ENCODE assay signal across 8 mouse cellular contexts in the genomic region with DNA sequence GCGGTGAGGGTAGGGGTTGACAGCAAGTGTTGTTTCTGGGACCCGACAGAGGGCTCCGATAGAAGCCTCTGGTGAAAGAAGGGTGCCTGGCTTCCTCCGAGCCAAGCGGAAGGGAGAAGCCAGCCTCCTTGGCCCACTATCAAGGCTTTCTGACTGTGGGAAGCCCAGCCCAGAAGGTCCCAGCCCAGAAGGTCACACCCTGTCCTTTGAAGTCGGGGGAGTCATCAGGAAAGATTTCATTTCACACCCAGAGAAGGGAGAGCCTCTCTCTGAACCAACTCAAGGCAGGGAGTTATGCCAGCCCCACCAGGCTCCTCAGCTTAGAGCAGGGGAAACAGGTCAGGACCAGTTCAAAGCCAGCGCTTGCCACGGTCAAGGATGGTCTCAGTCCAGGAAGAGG.
A peak's percentile ranks its signal among the peaks of the same experiment; 100 is the strongest.
DNase-seq lines count a peak whose midpoint lies in the region; ATAC-seq lines count a peak whose summit lies in the region.

No protein-coding gene starts in this region.

- H3K9me3 ChIP-seq in heart, embryonic 13.5 days = no peaks in the 10 kb centered on the region
- H3K9me3 ChIP-seq in lung, embryonic 16.5 days (ENCODE audit: control insufficient read depth, low read length) = no peaks in the 10 kb centered on the region
- no peaks in the 10 kb centered on the region for H3K9me3 ChIP-seq in liver, embryonic 11.5 days (ENCODE audit: control insufficient read depth, low read length)
- H3K9me3 ChIP-seq in forebrain, embryonic 11.5 days (ENCODE audit: control insufficient read depth, low read length) = no peaks in the 10 kb centered on the region

- no peak for ATAC-seq in heart, embryonic 13.5 days (ENCODE audit: extremely low read depth, insufficient number of reproducible peaks, low FRiP score, low TSS enrichment)
- ATAC-seq in lung, embryonic 16.5 days (ENCODE audit: low read depth) = peak; percentile 78
- no peak for ATAC-seq in liver, embryonic 11.5 days (replicated peaks; ENCODE audit: low FRiP score)
- no peak for ATAC-seq in forebrain, embryonic 11.5 days (replicated peaks; ENCODE audit: low FRiP score)

- H3K4me1 ChIP-seq in heart, embryonic 13.5 days = peaks cover 17% of the 10 kb centered on the region
- peaks cover 7% of the 10 kb centered on the region; the same call in 1 of the 2 replicates for H3K4me1 ChIP-seq in lung, embryonic 16.5 days (replicated peaks; ENCODE audit: control insufficient read depth, insufficient read depth, low read length)
- H3K4me1 ChIP-seq in liver, embryonic 11.5 days (replicated peaks; ENCODE audit: control insufficient read depth, insufficient read depth, low read length) = no peaks in the 10 kb centered on the region
- no peaks in the 10 kb centered on the region for H3K4me1 ChIP-seq in forebrain, embryonic 11.5 days (replicated peaks; ENCODE audit: control insufficient read depth, insufficient read depth, low read length)

- H3K36me3 ChIP-seq in heart, embryonic 13.5 days = no peaks in the 10 kb centered on the region
- H3K36me3 ChIP-seq in lung, embryonic 16.5 days (ENCODE audit: control insufficient read depth, insufficient read depth, low read length) = no peaks in the 10 kb centered on the region
- no peaks in the 10 kb centered on the region for H3K36me3 ChIP-seq in liver, embryonic 11.5 days (ENCODE audit: control insufficient read depth, insufficient read depth, low read length)
- H3K36me3 ChIP-seq in forebrain, embryonic 11.5 days (ENCODE audit: control insufficient read depth, insufficient read depth, low read length) = no peaks in the 10 kb centered on the region

- no peak overlapping the region for H3K4me2 ChIP-seq in heart, embryonic 13.5 days
- no peak overlapping the region for H3K4me2 ChIP-seq in lung, embryonic 16.5 days (ENCODE audit: low read depth, low read length)
- H3K4me2 ChIP-seq in liver, embryonic 11.5 days = no peak overlapping the region
- H3K4me2 ChIP-seq in forebrain, embryonic 11.5 days (ENCODE audit: low read depth, low read length, severe bottlenecking) = no peak overlapping the region

- DNase-seq in cerebellum, postnatal 14 days = peak; percentile 48 to 58
- no peak for DNase-seq in cerebellum, adult 9-10 months
- DNase-seq in NIH3T3 (ENCODE audit: low read depth) = peak; percentile 32
- DNase-seq in liver, embryonic 11.5 days (ENCODE audit: low spot score) = no peak
- DNase-seq in embryo, embryonic 9.5 days (ENCODE audit: extremely low spot score) = no peak
- no peak for DNase-seq in forebrain, embryonic 11.5 days (ENCODE audit: low spot score)

- no peak overlapping the region for H3K4me3 ChIP-seq in heart, embryonic 13.5 days
- no peak overlapping the region for H3K4me3 ChIP-seq in lung, embryonic 16.5 days (ENCODE audit: low read length)
- H3K4me3 ChIP-seq in liver, embryonic 11.5 days (ENCODE audit: low read depth, low read length) = no peak overlapping the region
- no peak overlapping the region for H3K4me3 ChIP-seq in forebrain, embryonic 11.5 days (ENCODE audit: low read depth, low read length)

- H3K27ac ChIP-seq in heart, embryonic 13.5 days (replicated peaks) = 0 out of 2 replicates have a peak overlapping the region, but pooled peaks have one; percentile 15
- H3K27ac ChIP-seq in lung, embryonic 16.5 days (ENCODE audit: low read length) = no peak overlapping the region
- no peak overlapping the region for H3K27ac ChIP-seq in liver, embryonic 11.5 days (ENCODE audit: low read depth, low read length)
- H3K27ac ChIP-seq in forebrain, embryonic 11.5 days (ENCODE audit: low read depth, low read length) = no peak overlapping the region

- no peak overlapping the region for H3K9ac ChIP-seq in heart, embryonic 13.5 days
- H3K9ac ChIP-seq in lung, embryonic 16.5 days (ENCODE audit: low read length) = no peak overlapping the region
- H3K9ac ChIP-seq in liver, embryonic 11.5 days (ENCODE audit: low read depth, low read length) = no peak overlapping the region
- no peak overlapping the region for H3K9ac ChIP-seq in forebrain, embryonic 11.5 days (ENCODE audit: low read length)

- H3K27me3 ChIP-seq in heart, embryonic 13.5 days (replicated peaks) = no peaks in the 10 kb centered on the region
- H3K27me3 ChIP-seq in lung, embryonic 16.5 days (ENCODE audit: control insufficient read depth, insufficient read depth, low read depth, low read length) = no peaks in the 10 kb centered on the region
- peaks cover 3% of the 10 kb centered on the region; the same call in 1 of the 2 replicates for H3K27me3 ChIP-seq in liver, embryonic 11.5 days (replicated peaks; ENCODE audit: control insufficient read depth, insufficient read depth, low read length)
- no peaks in the 10 kb centered on the region for H3K27me3 ChIP-seq in forebrain, embryonic 11.5 days (ENCODE audit: control insufficient read depth, insufficient read depth, low read length)

- WGBS in heart, embryonic 13.5 days = 55% methylated on average over 8 of the region's 8 CpGs
- WGBS in lung, embryonic 16.5 days = 44% methylated on average over 8 of the region's 8 CpGs
- WGBS in liver, embryonic 11.5 days = 72% methylated on average over 8 of the region's 8 CpGs
- WGBS in forebrain, embryonic 11.5 days = 95% methylated on average over 8 of the region's 8 CpGs

Comparison
In these comparisons a context has a peak if more than half of its experiments do, and no peak if none do; other contexts are left out.
1. DNase-seq: peak in cerebellum, postnatal 14 days (2 of 2) and NIH3T3 (single experiment); none in cerebellum, adult 9-10 months (single experiment), liver, embryonic 11.5 days (single experiment), embryo, embryonic 9.5 days (single experiment) and forebrain, embryonic 11.5 days (single experiment).